Mouse (Mus musculus) bone marrow, adult 2 months (tissue): ENCODE measurements at regions not wholly inside any gene's neighbourhood (a gene's known extent, or its start where the extent isn't known, plus 50 kb on each side); places are given as distances from the start of the nearest gene placed in this dataset.
"Not testable (repeated sequence)": the region's sequence is repeated elsewhere in the genome, so short reads cannot be mapped to it uniquely, and the experiment has no call there.

Experiments
- H3K27ac ChIP-seq: fragments of 200-500 bp; 2 replicates; pipeline ENCODE4 v1.5.1; 2012; ENCODE audit warnings: low read depth, mild to moderate bottlenecking, control low read depth, inconsistent platforms, low read length; ENCODE audit not compliant: control insufficient read depth, poor library complexity, insufficient read depth
- H3K4me1 ChIP-seq: fragments of 200-500 bp; 2 replicates; pipeline ENCODE4 v1.6.1; 2011; ENCODE audit warnings: low read length; ENCODE audit not compliant: control insufficient read depth, insufficient read depth
- H3K4me3 ChIP-seq: fragments of 200-500 bp; replicated peaks from 2 replicates; pipeline ENCODE3; 2011; ENCODE audit warnings: mild to moderate bottlenecking, low read depth, low read length, control low read depth; ENCODE audit not compliant: control insufficient read depth
- CTCF ChIP-seq: fragments of 200-500 bp; IDR thresholded peaks from 2 replicates; pipeline ENCODE4 v1.5.1; 2011; ENCODE audit warnings: low read length, control low read depth; ENCODE audit not compliant: control insufficient read depth, insufficient read depth
- POLR2A ChIP-seq: fragments of 200-500 bp; IDR thresholded peaks from 2 replicates; pipeline ENCODE4 v1.6.1; 2011; ENCODE audit warnings: low read depth, mild to moderate bottlenecking, control low read depth, low read length, borderline replicate concordance; ENCODE audit not compliant: control insufficient read depth
- WGBS: fragments of 180-500 bp; shearing (Covaris S2); methylation state at CpG from one replicate; pipeline ENCODE4 v1.1.7; 2018; 5-methylcytosine and 5-hydroxymethylcytosine counted together

DNA sequence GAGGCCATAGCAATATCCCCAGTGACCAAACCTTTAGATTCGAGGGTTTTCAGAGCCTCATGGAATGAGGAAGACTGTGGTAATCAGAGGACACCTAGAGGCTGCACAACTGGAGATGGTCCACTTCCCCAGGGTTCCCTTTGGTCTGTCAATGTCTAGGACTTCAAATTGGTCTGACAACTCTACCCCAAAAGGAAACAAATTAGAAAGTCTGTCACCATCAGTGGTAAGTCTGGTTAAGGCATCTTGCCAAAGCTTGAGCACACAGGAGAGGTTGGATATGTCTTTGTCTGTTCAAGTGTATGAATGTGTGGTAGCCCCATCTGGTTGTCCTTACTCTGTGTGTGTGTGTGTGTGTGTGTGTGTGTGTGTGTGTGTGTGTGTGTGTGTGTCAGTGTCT lies 494.3 kb upstream of the Tbl1xr1 start:
- WGBS, result 13% methylated on average over 1 of the region's 1 CpGs
- no peak overlapping the region for H3K27ac ChIP-seq
- no peak for TF ChIP-seq POLR2A
- no peak for TF ChIP-seq CTCF
- no peaks in the 10 kb centered on the region for H3K4me1 ChIP-seq
- H3K4me3 ChIP-seq, result no peak overlapping the region

DNA sequence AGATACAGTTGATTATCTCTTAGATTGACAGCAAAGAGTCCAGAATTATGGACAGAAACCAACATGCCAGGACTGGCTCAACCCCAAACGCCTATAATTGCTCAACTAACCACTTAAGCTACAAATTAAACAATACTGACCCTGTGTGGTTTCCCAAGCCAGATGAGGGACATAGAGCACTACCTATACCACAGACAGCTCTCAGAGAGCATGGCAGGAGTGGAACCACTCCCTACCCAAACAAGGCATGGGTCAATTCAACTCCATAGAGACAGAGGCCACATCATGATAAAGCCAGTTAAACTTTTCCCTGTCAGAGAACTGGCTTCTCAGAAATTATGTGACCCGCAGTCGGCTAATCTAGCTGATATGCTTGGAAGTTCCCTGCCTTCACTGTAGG lies 490.7 kb upstream of the Tbl1xr1 start:
- Histone ChIP-seq H3K4me3 (no peak overlapping the region), H3K4me1 (no peaks in the 10 kb centered on the region), H3K27ac (no peak overlapping the region)
- 54% methylated on average over 3 of the region's 3 CpGs for WGBS
- TF ChIP-seq POLR2A (no peak), CTCF (no peak)

DNA sequence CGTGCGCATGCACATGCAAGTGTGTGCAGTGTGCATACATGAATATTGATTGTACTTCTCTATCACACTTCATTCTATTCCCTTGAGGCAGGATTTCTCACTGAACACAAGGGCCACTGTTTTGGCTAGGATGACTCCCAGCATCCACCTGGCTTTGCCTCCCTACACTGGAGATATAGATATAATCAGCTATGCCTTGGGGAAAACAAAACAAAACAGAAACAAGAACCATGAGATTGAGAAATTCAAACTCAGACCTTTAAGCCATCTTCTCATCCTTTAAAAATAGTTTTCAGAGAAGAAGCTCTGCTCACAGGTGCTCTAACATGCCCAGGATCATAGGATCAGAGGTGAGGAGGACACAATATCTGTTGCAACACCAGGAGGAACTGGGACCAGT lies 469.6 kb upstream of the Tbl1xr1 start:
- WGBS, result 96% methylated on average over 2 of the region's 2 CpGs
- Histone ChIP-seq H3K27ac (no peak overlapping the region), H3K4me3 (no peak overlapping the region), H3K4me1 (no peaks in the 10 kb centered on the region)
- TF ChIP-seq CTCF (no peak), POLR2A (no peak)

DNA sequence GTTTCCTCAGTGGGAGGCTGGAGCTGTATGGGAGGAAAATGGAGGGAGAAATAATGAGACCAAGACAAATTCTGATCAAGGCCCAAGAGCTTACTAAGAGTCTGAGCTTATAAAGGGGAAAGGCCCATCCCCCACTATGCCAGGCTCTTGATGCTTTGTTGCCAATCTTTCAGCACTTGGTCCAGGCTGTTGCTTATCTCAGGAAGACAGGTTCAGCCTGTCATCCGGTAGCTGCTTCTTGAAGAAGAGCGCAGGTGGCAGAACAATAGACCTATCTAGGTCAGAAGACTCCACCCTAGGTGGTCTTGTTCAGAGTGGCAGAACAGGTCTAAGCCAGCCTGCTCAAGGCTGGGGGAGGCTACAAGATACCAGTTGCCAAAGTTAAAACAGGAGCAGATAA lies 466.2 kb upstream of the Tbl1xr1 start:
- TF ChIP-seq POLR2A, result no peak
- no peak for TF ChIP-seq CTCF
- WGBS, result 70% methylated on average over 2 of the region's 2 CpGs
- no peak overlapping the region for H3K4me3 ChIP-seq
- no peak overlapping the region for H3K27ac ChIP-seq
- H3K4me1 ChIP-seq, result no peaks in the 10 kb centered on the region

DNA sequence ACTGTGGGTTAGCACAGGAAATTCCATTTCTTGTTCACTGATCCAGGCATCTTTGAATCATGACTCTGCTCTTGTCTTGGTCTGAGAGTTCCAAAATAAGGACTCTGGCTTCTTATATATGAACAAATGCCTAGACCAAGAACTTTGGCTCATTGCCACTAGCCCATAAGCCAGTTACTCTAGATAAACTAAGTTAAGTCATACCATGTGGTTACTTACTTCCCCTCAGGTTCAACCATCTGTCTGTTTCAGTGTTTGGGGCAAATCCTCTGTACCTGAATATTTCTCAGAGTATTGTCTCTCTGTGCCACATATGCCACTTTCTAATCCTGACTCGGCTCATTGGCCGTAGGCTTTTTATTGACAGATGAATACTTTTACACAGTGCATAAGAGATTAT lies 454.7 kb upstream of the Tbl1xr1 start:
- WGBS, result 57% methylated on average over 2 of the region's 2 CpGs
- Histone ChIP-seq H3K4me3 (no peak overlapping the region), H3K27ac (no peak overlapping the region), H3K4me1 (no peaks in the 10 kb centered on the region)
- TF ChIP-seq CTCF (no peak), POLR2A (no peak)

DNA sequence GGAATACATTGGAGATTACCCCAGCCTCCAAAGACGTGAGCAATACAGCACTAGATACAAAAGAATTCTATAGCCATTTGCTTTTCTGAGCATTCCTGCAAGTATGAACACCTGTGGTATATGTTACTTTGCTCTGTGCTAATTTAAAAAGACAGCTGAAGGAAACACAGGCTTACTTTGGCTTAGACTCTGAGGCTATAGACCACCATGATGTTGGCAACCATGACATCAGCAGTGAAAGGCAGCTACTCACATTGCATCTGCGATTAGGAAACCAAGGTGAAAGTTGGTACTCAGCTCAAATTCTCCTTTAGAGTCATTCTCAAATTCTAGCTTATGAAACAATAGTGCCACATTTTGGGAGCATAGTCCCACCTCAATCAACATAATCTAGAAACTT lies 451.4 kb upstream of the Tbl1xr1 start:
- H3K4me1 ChIP-seq, result no peaks in the 10 kb centered on the region
- TF ChIP-seq CTCF (no peak), POLR2A (no peak)
- H3K27ac ChIP-seq, result no peak overlapping the region
- no peak overlapping the region for H3K4me3 ChIP-seq
- WGBS, result 86% methylated on average over 2 of the region's 2 CpGs

DNA sequence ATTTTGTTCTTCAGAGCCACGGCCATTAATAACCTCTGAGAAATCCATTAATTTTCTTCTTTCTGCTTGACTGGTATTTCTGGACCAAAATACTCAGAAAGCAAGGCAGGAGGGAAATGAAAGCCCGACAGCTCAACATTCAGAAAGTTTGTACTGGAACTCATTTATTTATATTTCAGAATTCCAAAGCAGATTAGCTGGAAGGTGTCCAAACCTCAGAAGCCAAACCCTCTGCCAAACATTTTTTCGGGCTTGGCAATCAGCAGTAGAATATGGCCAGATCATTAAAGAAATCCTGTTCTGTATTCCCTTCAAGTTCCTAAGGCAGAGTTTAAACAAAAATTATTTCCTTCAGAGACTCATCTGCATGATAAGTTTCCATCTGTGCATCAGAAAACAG lies 450.4 kb upstream of the Tbl1xr1 start:
- TF ChIP-seq CTCF (no peak), POLR2A (no peak)
- 67% methylated on average over 3 of the region's 3 CpGs for WGBS
- Histone ChIP-seq H3K4me1 (no peaks in the 10 kb centered on the region), H3K4me3 (no peak overlapping the region), H3K27ac (no peak overlapping the region)

DNA sequence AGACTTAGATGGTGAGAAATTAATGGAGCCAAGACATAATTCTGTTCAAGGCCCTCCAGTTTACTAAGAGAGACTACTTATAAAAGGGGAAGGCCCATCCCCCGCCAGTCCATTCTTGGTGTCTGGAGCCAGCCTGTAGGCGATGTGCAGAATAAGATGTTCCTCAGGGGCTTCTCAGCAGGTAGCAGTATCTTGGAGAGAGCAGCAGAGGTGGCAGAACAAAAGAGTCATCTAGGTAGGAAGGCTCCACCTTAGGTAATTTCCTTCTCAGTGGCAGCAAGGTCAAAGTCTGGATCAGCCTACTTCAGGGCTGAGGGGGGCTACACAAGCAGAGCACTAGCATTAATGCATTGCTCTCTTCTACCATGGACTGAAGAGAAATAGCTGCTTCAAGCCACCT lies 449.4 kb upstream of the Tbl1xr1 start:
- H3K27ac ChIP-seq, H3K4me1 ChIP-seq, H3K4me3 ChIP-seq: not testable (repeated sequence)
- WGBS, result 88% methylated on average over 2 of the region's 2 CpGs

DNA sequence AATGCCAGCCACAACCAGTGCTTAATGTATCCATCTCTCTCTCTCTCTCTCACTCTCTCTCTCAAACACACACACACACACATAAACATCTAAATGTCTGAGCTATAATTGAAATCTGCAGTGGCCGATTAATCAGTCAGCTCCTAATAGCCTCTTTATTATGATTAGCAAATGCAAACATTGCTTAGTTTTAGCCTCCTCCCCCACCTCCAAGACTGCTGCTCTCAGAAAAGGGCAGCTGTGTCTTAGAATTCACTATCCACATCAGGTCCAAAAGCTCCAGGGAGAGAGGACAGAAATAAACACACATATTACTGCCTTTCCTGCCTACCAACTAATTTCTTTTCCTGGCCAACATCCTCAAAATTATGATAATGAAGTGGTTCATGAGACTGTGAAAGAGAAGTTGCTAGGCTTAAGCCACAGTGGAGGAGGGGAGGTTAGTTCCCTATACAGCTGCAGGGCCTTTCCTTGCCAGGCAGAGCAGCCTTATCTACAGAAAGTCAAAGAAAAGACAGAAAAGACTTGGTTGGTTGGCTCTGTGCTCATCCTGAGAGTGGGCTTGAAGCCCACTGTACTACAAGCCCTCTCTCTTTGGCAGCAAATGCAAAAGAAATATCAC lies 442.7 kb upstream of the Tbl1xr1 start:
- no peak for TF ChIP-seq POLR2A
- no peak for TF ChIP-seq CTCF
- no peaks in the 10 kb centered on the region for H3K4me1 ChIP-seq
- WGBS, result 21% methylated on average over 1 of the region's 1 CpGs
- H3K27ac ChIP-seq, result no peak overlapping the region
- no peak overlapping the region for H3K4me3 ChIP-seq
